Mouse (Mus musculus): ENCODE measurements around the gene Neurl1a.

The Neurl1a gene

GRCm38 (mm10) chr19:47242227-47242626 lies 63.6 kb downstream of the Neurl1a start:
- no peak for DNase-seq (ENCODE audit: extremely low spot score)

GRCm38 (mm10) chr19:47245512-47245911 lies 66.9 kb downstream of the Neurl1a start:
- DNase-seq (ENCODE audit: extremely low spot score) = no peak

- no peak for DNase-seq (ENCODE audit: extremely low spot score)
Observed at GRCm38 (mm10) chr19:47247791-47248190, 69.2 kb downstream of the Neurl1a start.

GRCm38 (mm10) chr19:47248296-47248695 lies 69.7 kb downstream of the Neurl1a start:
- DNase-seq (ENCODE audit: extremely low spot score) = no peak

GRCm38 (mm10) chr19:47248906-47249568 lies 70.4 kb downstream of the Neurl1a start:
- DNase-seq (ENCODE audit: extremely low spot score) = no peak

- DNase-seq (ENCODE audit: extremely low spot score) = peak; percentile 31
Observed at GRCm38 (mm10) chr19:47250931-47251330, 72.3 kb downstream of the Neurl1a start.

GRCm38 (mm10) chr19:47253053-47253628 lies 74.5 kb downstream of the Neurl1a start:
- DNase-seq (ENCODE audit: extremely low spot score) = peak; percentile 23

GRCm38 (mm10) chr19:47255036-47255435 lies 76.4 kb downstream of the Neurl1a start:
- DNase-seq (ENCODE audit: extremely low spot score) = no peak

- DNase-seq (ENCODE audit: extremely low spot score) = no peak
Observed at GRCm38 (mm10) chr19:47255919-47256318, 77.3 kb downstream of the Neurl1a start.

- DNase-seq (ENCODE audit: extremely low spot score) = peak; percentile 71
Observed at GRCm38 (mm10) chr19:47259581-47259980, 81.0 kb downstream of the Neurl1a start.

GRCm38 (mm10) chr19:47261196-47261595 lies 82.6 kb downstream of the Neurl1a start:
- DNase-seq (ENCODE audit: extremely low spot score) = no peak

GRCm38 (mm10) chr19:47263621-47264020 lies 85.0 kb downstream of the Neurl1a start:
- no peak for DNase-seq (ENCODE audit: extremely low spot score)

- DNase-seq (ENCODE audit: extremely low spot score) = peak; percentile 76
Observed at GRCm38 (mm10) chr19:47264322-47265092, 85.9 kb downstream of the Neurl1a start.

- DNase-seq (ENCODE audit: extremely low spot score) = no peak
Observed at GRCm38 (mm10) chr19:47266070-47266801, 87.6 kb downstream of the Neurl1a start.

GRCm38 (mm10) chr19:47267066-47267465 lies 88.4 kb downstream of the Neurl1a start:
- DNase-seq (ENCODE audit: extremely low spot score) = no peak

GRCm38 (mm10) chr19:47269729-47270128 lies 91.1 kb downstream of the Neurl1a start:
- no peak for DNase-seq (ENCODE audit: extremely low spot score)

GRCm38 (mm10) chr19:47270520-47270919 lies 91.9 kb downstream of the Neurl1a start:
- no peak for DNase-seq (ENCODE audit: extremely low spot score)

GRCm38 (mm10) chr19:47276730-47277129 lies 98.1 kb downstream of the Neurl1a start:
- no peak for DNase-seq (ENCODE audit: extremely low spot score)

- DNase-seq (ENCODE audit: extremely low spot score) = no peak
Observed at GRCm38 (mm10) chr19:47279372-47279771, 100.8 kb downstream of the Neurl1a start.

GRCm38 (mm10) chr19:47279788-47280532 lies 101.3 kb downstream of the Neurl1a start:
- DNase-seq (ENCODE audit: extremely low spot score) = no peak

GRCm38 (mm10) chr19:47280894-47281293 lies 102.3 kb downstream of the Neurl1a start:
- no peak for DNase-seq (ENCODE audit: extremely low spot score)

Data from embryo, embryonic 9.5 days (tissue).